Mouse (Mus musculus) stomach, postnatal 0 days (tissue): ENCODE data around the gene Adm. TPM values are rescaled to one million over a fixed set of nuclear protein-coding genes. Genes with fewer than 3 reads are reported as not detected.
A peak's percentile ranks its signal among the peaks of the same experiment; 100 is the strongest.
"Not testable (repeated sequence)": the region's sequence is repeated elsewhere in the genome, so short reads cannot be mapped to it uniquely, and the experiment has no call there.

Source experiments
- ATAC-seq: fragments of 200-750 bp; cut with Nextera tagmentation; 2 replicates; pipeline ENCODE4 v1.8.0; 2017; ENCODE audit not compliant: low FRiP score, low TSS enrichment
- DNase-seq: peaks from one replicate; pipeline ENCODE4 v3.0.0-alpha.2; 2016; ENCODE audit warnings: low spot score
- H3K27ac ChIP-seq: fragments of 300-500 bp; sonication (generic); replicated peaks from 2 replicates; pipeline ENCODE4 v1.5.1; 2014; ENCODE audit warnings: mild to moderate bottlenecking, control low read depth
- H3K27me3 ChIP-seq: fragments of 300-500 bp; sonication (generic); 2 replicates; pipeline ENCODE4 v1.6.1; 2014; ENCODE audit warnings: low read length; ENCODE audit not compliant: control insufficient read depth, insufficient read depth
- H3K36me3 ChIP-seq: fragments of 300-500 bp; sonication (generic); 2 replicates; pipeline ENCODE4 v1.6.1; 2014; ENCODE audit warnings: low read length, mixed read lengths; ENCODE audit not compliant: control insufficient read depth, insufficient read depth
- H3K4me1 ChIP-seq: fragments of 300-500 bp; sonication (generic); replicated peaks from 2 replicates; pipeline ENCODE4 v1.6.1; 2014; ENCODE audit warnings: antibody characterized with exemption; ENCODE audit not compliant: control insufficient read depth, insufficient read depth
- H3K4me2 ChIP-seq: fragments of 300-500 bp; sonication (generic); replicated peaks from 2 replicates; pipeline ENCODE4 v1.6.1; 2014; ENCODE audit warnings: low read depth, mild to moderate bottlenecking, control low read depth, moderate library complexity
- H3K4me3 ChIP-seq: fragments of 300-500 bp; sonication (generic); 2 replicates; pipeline ENCODE4 v1.5.1; 2014; ENCODE audit warnings: low read depth, low read length, control low read depth
- H3K9ac ChIP-seq: fragments of 300-500 bp; sonication (generic); 2 replicates; pipeline ENCODE4 v1.6.1; 2014; ENCODE audit warnings: mild to moderate bottlenecking, low read length, control low read depth, mixed read lengths
- H3K9me3 ChIP-seq: fragments of 300-500 bp; sonication (generic); 2 replicates; pipeline ENCODE4 v1.6.1; 2016; ENCODE audit warnings: low read length; ENCODE audit not compliant: control insufficient read depth
- CTCF ChIP-seq: IDR thresholded peaks from 2 replicates; pipeline ENCODE4 v1.5.1; 2016; ENCODE audit warnings: antibody characterized with exemption, low read depth, mild to moderate bottlenecking, moderate library complexity
- EP300 ChIP-seq: optimal IDR thresholded peaks from 2 replicates; pipeline ENCODE3; 2016; ENCODE audit warnings: antibody characterized with exemption
- WGBS: fragments of 180-500 bp; shearing (Covaris S2); extraction: QIAGEN DNeasy Blood & Tissue Kit; methylation state at CpG from one replicate; pipeline ENCODE4 v1.1.7; 2014; 5-methylcytosine and 5-hydroxymethylcytosine counted together
- polyA plus RNA-seq: library from polyadenylated mRNA; unstranded; fragments of >200 nt; fragmentation: Nextera tagmentation; extraction: Ambion mirVana; gene quantifications from 2 replicates; pipeline ENCODE4 v1.2.1, GENCODE M21; 2015

The Adm gene
- 4.3 and 4.6 TPM in 2 replicates for polyA plus RNA-seq

DNA sequence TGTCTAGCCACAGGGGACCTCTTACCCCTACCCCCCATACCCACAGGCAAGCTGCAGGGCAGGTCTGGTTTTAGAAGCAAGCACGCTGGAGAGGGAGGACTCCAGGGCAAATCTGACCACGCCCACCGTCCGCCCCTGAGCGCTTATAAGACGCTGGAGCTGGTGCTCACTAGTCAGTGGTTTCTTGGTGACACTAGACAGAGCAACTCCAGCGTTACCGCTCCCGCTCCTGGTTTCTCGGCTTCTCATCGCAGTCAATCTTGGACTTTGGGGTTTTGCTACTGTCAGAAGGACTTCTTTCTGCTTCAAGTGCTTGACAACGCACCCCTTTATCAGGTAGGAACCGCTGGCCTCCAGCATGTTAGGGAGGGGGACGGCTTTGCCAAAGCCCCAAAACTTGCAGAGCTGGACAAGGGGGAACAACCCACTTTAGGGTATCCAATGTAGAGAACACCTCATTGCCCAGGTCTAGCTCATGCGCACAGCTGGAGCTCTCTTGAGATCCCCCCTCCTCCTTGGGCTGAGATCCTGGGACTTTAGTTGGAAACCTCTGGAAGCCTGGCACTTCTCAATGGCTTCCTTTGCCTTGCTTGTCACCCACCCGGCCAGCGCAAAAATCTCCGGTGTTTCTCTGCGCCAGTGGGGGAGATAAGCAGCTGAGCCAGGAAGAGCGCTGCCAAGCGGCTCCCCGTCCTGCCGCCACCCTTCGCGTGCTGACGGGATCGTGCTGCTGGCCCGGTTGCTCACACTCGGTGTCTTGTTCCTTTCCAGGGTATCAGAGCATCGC is at the start of gene Adm:
TSS of gene Adm (plus strand) at position 176 of the 787 bp plus-strand sequence.
- DNase-seq (peak; percentile 86), ATAC-seq (peak; percentile 38; the same call in 1 of the 2 replicates)
- Histone ChIP-seq H3K4me1 (peaks cover 15% of the 10 kb centered on the region), H3K4me3 (peak within 1 kb of the TSS; percentile 54), H3K4me2 (peak within 1 kb of the TSS; percentile 92), H3K9me3 (no peaks in the 10 kb centered on the region), H3K9ac (peak within 1 kb of the TSS; percentile 58), H3K36me3 (no peaks in the 10 kb centered on the region), H3K27me3 (no peaks in the 10 kb centered on the region), H3K27ac (no peak within 1 kb of the TSS)
- WGBS, result 1% methylated on average over 30 of the region's 30 CpGs
- TF ChIP-seq EP300, result no peak
- TF ChIP-seq CTCF, result peak; percentile 22; the same call in 1 of the 2 replicates

DNA sequence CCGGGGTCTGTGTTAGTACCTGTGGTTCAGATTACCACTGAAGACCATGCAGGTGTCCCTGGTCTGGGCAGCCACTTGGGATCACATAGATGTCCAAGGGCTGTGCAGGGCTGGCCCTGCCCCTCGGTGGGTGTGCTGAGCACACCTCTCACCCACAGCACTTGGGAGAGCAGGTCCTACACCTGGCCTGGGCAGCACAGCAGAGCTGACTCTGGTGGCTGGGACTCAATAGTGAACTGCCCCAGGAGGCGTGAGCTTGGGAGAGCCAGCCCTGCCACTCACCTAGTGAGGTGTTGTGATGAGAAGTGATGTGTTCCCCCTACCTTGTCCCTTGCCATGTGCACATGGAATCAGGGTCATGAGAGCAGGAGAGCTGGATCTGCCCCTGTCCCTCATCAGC is 43.8 kb upstream of the Adm start:
- Histone ChIP-seq H3K9ac (no peak overlapping the region), H3K36me3 (no peaks in the 10 kb centered on the region), H3K27me3 (no peaks in the 10 kb centered on the region), H3K9me3 (no peaks in the 10 kb centered on the region), H3K4me2 (no peak overlapping the region), H3K4me3 (no peak overlapping the region), H3K27ac (no peak overlapping the region), H3K4me1 (no peaks in the 10 kb centered on the region)
- no peak for DNase-seq
- 90% methylated on average over 3 of the region's 3 CpGs for WGBS
- ATAC-seq, result peak; percentile 18; the same call in 1 of the 2 replicates
- no peak for TF ChIP-seq CTCF
- TF ChIP-seq EP300, result no peak

DNA sequence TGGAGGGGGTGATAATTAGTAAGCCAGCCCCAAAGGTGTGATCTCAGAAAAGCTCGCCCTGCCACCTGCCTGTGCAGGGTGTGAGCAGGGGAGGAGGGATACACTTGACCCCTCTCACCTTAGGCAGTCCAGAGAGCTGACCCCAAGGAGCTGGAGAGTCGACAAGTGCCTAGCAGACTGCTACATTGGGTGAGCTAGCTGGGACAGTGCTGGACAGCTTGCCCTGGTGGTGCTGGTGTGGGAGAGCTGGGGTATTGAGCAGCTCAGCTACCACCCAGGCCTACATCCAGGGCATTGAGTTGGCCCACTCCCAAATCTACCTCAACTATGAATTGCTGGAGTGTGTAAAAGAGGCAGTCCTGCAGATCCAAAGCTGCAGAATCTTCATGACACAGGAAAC is 43.3 kb upstream of the Adm start:
- ATAC-seq (no peak; the same call in 1 of the 2 replicates), DNase-seq (no peak)
- TF ChIP-seq EP300, result no peak
- TF ChIP-seq CTCF, result no peak
- 67% methylated on average over 2 of the region's 2 CpGs for WGBS
- no peaks in the 10 kb centered on the region for H3K4me1 ChIP-seq
- no peak overlapping the region for H3K4me2 ChIP-seq
- no peaks in the 10 kb centered on the region for H3K27me3 ChIP-seq
- no peaks in the 10 kb centered on the region for H3K9me3 ChIP-seq
- no peak overlapping the region for H3K9ac ChIP-seq
- no peaks in the 10 kb centered on the region for H3K36me3 ChIP-seq
- H3K4me3 ChIP-seq, result no peak overlapping the region
- H3K27ac ChIP-seq, result no peak overlapping the region

DNA sequence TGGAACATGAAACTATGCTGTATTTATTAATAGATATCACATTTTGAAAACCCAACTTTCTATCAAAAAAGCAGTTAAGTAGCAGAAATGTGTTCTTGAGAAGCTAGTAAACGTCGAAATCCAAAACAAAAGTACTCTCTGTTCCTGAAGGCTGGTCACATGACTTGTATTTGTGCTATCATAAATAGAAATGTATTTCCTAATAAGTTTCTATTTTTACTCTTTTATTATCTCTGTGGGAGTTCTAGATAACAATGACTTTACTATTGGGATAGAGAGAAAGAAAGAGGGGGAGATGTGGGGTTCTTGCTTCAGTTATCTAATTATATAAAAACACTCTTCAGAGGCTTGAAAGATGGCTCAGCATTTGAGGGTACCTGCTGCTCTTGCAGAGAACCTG is 42.2 kb upstream of the Adm start:
- Histone ChIP-seq H3K9me3 (no peaks in the 10 kb centered on the region), H3K27ac (no peak overlapping the region), H3K4me2 (no peak overlapping the region), H3K36me3 (no peaks in the 10 kb centered on the region), H3K9ac (no peak overlapping the region), H3K4me3 (no peak overlapping the region), H3K4me1 (no peaks in the 10 kb centered on the region), H3K27me3 (no peaks in the 10 kb centered on the region)
- DNase-seq (no peak), ATAC-seq (no peak)
- WGBS, result 47% methylated on average over 2 of the region's 2 CpGs
- no peak for TF ChIP-seq EP300
- TF ChIP-seq CTCF, result no peak

DNA sequence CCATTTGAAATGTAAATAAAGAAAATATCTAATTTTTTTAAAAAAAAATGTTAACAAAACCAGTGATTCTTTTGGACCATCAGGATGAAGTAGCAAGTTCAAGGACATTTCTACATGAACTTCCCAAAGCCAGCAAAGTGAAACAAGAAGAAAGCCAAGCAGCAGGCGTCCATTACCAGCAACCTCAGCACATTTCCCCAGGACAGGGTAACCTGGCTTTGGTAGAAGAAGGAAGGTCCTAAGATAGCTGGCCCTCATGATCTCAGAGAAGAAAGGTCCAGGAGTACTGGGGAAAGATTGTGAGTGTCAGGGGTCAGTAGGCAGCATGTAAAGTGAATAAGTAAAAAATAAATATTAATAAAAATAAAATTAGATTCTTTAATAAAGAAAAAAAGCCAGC is 39.7 kb upstream of the Adm start:
- 77% methylated on average over 1 of the region's 1 CpGs for WGBS
- TF ChIP-seq EP300 (no peak), CTCF (no peak)
- Histone ChIP-seq H3K27ac (no peak overlapping the region), H3K36me3 (no peaks in the 10 kb centered on the region), H3K4me2 (no peak overlapping the region), H3K4me3 (no peak overlapping the region), H3K27me3 (no peaks in the 10 kb centered on the region), H3K9ac (no peak overlapping the region), H3K4me1 (no peaks in the 10 kb centered on the region), H3K9me3 (no peaks in the 10 kb centered on the region)
- no peak for DNase-seq
- ATAC-seq, result no peak

DNA sequence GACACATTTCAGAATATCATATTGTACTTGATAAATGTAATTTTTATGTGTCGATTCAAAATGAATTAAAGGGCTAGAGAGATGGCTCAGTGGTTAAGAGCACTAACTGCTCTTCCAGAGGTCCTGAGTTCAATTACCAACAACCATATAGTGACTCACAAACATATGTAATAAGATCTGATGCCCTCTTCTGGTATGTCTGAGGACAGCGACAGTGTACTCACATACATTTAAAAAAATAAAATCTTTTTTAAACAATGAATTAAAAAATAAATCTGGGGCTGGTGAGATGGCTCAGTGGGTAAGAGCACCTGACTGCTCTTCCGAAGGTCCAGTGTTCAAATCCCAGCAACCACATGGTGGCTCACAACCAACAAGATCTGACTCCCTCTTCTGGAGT is 33.5 kb upstream of the Adm start:
- TF ChIP-seq CTCF, result peak; percentile 25; the same call in 1 of the 2 replicates
- not testable (repeated sequence) for H3K4me2 ChIP-seq, H3K9ac ChIP-seq, H3K27me3 ChIP-seq, ATAC-seq, DNase-seq, H3K9me3 ChIP-seq, H3K4me3 ChIP-seq, H3K36me3 ChIP-seq, H3K4me1 ChIP-seq, H3K27ac ChIP-seq
- 88% methylated on average over 3 of the region's 3 CpGs for WGBS
